Mouse (Mus musculus): ENCODE results near the gene Irs1.

DNA sequence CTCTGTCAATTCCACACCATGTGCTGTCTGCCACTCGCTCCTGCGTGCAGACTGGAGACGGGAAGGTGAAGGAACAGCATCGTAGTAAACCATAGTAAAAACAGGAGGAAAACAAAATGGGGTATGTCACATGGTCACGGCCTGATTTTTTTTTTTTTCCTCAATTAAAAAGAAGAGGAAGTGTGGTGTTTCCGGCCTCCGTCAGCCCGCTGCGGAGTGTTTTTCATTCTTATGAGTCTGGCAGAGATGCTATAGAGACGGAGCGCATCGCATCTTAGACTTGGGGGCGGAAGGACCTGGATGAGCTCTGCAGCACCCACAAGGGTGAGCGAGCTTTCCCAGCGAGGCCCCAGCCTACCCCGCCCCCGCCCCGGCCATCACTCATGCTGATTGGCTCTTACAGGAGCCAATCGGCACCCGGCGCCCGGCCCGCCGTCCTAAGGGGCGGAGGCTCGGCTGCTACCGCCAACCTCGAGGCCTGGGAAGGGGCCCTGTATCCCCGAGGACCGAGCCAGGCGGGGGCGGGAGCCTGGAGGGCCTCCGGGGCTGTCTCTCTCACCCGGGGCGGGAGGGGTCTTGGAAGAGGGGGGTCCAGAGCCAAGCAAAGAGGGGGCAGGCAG, 8.1 kb downstream of the Irs1 start:
- TF ChIP-seq UBTF (IDR thresholded peaks at IDR 0.05; ENCODE audit: borderline replicate concordance, insufficient read depth, low read depth, low read length), result no peak
- no peak for TF ChIP-seq USF1 (IDR thresholded peaks at IDR 0.05; ENCODE audit: low read depth, low read length)
- no peak for TF ChIP-seq HCFC1 (IDR thresholded peaks at IDR 0.05; ENCODE audit: low read depth, low read length)
- no peak for TF ChIP-seq CHD1 (IDR thresholded peaks at IDR 0.05; ENCODE audit: low read depth, low read length)
- TF ChIP-seq ZKSCAN1 (IDR thresholded peaks at IDR 0.05; ENCODE audit: low read depth, low read length), result no peak
- TF ChIP-seq POLR2AphosphoS2 (IDR thresholded peaks at IDR 0.05; ENCODE audit: low read length), result no peak
- no peak for TF ChIP-seq POLR2A (IDR thresholded peaks at IDR 0.05; ENCODE audit: control insufficient read depth in 1 of 2, insufficient read depth in 1 of 2, low read depth in 1 of 2, low read length in 2 of 2, poor library complexity in 1 of 2)
- no peak for TF ChIP-seq TBP (IDR thresholded peaks at IDR 0.05; ENCODE audit: low read depth, low read length)
- TF ChIP-seq EP300 (IDR thresholded peaks at IDR 0.05; ENCODE audit: low read depth in 1 of 2, low read length in 2 of 2), result no peak
- no peak for TF ChIP-seq GATA1 (IDR thresholded peaks at IDR 0.05; ENCODE audit: low read depth, low read length)
- TF ChIP-seq CTCF (IDR thresholded peaks at IDR 0.05 in 2 of 3, conservative IDR thresholded peaks at IDR 0.05 in 1 of 3; ENCODE audit: control insufficient read depth in 1 of 3, insufficient read depth in 1 of 3, low read depth in 2 of 3, low read length in 3 of 3, poor library complexity in 1 of 3, severe bottlenecking in 1 of 3), result no peak

All from MEL (cell line).